Mouse (Mus musculus) forebrain, embryonic 14.5 days (tissue): ENCODE data around the gene Lrguk. TPM values are rescaled to one million over a fixed set of nuclear protein-coding genes. Genes with fewer than 3 reads are reported as not detected.
A peak's percentile ranks its signal among the peaks of the same experiment; 100 is the strongest.

Experiments
- ATAC-seq: fragments of 200-750 bp; cut with Nextera tagmentation; 2 replicates; pipeline ENCODE4 v1.8.0; 2017; ENCODE audit warnings: mild to moderate bottlenecking, moderate library complexity
- DNase-seq: peaks from one replicate; pipeline ENCODE4 v3.0.0-alpha.2; 2015; ENCODE audit warnings: low spot score
- H3K27ac ChIP-seq: fragments of 300-500 bp; sonication (generic); 2 replicates; pipeline ENCODE4 v1.5.1; 2014; ENCODE audit warnings: low read depth, mild to moderate bottlenecking, control low read depth, low read length, moderate library complexity
- H3K27me3 ChIP-seq: fragments of 300-500 bp; sonication (generic); replicated peaks from 2 replicates; pipeline ENCODE4 v1.6.1; 2014; ENCODE audit warnings: low read length, control low read depth, mixed read lengths; ENCODE audit not compliant: control insufficient read depth, insufficient read depth
- H3K36me3 ChIP-seq: fragments of 300-500 bp; sonication (generic); 2 replicates; pipeline ENCODE4 v1.6.1; 2014; ENCODE audit warnings: low read length, control low read depth; ENCODE audit not compliant: control insufficient read depth, insufficient read depth
- H3K4me1 ChIP-seq: fragments of 300-500 bp; sonication (generic); 2 replicates; pipeline ENCODE4 v1.6.1; 2014; ENCODE audit warnings: antibody characterized with exemption, low read length, control low read depth; ENCODE audit not compliant: control insufficient read depth, insufficient read depth
- H3K4me2 ChIP-seq: fragments of 300-500 bp; sonication (generic); 2 replicates; pipeline ENCODE4 v1.6.1; 2014; ENCODE audit warnings: mild to moderate bottlenecking, control low read depth, low read length
- H3K4me3 ChIP-seq: fragments of 300-500 bp; sonication (generic); 2 replicates; pipeline ENCODE4 v1.5.1; 2014; ENCODE audit warnings: low read depth, low read length, control low read depth
- H3K9ac ChIP-seq: fragments of 300-500 bp; sonication (generic); 2 replicates; pipeline ENCODE4 v1.6.1; 2014; ENCODE audit warnings: mild to moderate bottlenecking, low read length, control low read depth, moderate library complexity
- H3K9me3 ChIP-seq: fragments of 300-500 bp; sonication (generic); replicated peaks from 2 replicates; pipeline ENCODE4 v1.6.1; 2016; ENCODE audit warnings: low read length, control low read depth, mixed read lengths; ENCODE audit not compliant: control insufficient read depth
- WGBS: fragments of 180-500 bp; shearing (Covaris S2); extraction: QIAGEN DNeasy Blood & Tissue Kit; methylation state at CpG from one replicate; pipeline ENCODE4 v1.1.7; 2014; 5-methylcytosine and 5-hydroxymethylcytosine counted together
- polyA plus RNA-seq: library from polyadenylated mRNA; unstranded; fragments of >200 nt; fragmentation: Nextera tagmentation; extraction: Ambion mirVana; gene quantifications from 2 replicates; pipeline ENCODE4 v1.2.1, GENCODE M21; 2014

The Lrguk gene
- polyA plus RNA-seq, 1 experiment from 2014 or later, result 1.0 TPM

- WGBS, result 76% methylated on average over 5 of the region's 5 CpGs
- ATAC-seq (no peak), DNase-seq (peak; percentile 14)
- H3K4me1 ChIP-seq, result peaks cover 8% of the 10 kb centered on the region; the same call in 1 of the 2 replicates
- no peaks in the 10 kb centered on the region for H3K36me3 ChIP-seq
- H3K9me3 ChIP-seq, result no peaks in the 10 kb centered on the region
- H3K4me3 ChIP-seq, result no peak overlapping the region
- H3K9ac ChIP-seq, result no peak overlapping the region
- no peaks in the 10 kb centered on the region for H3K27me3 ChIP-seq
- no peak overlapping the region for H3K27ac ChIP-seq
- H3K4me2 ChIP-seq, result no peak overlapping the region
Observed at GRCm38 (mm10) chr6:34083471-34083870, 54.2 kb downstream of the Lrguk start.

GRCm38 (mm10) chr6:34087701-34088100 is 58.5 kb downstream of the Lrguk start:
- Histone ChIP-seq H3K4me2 (no peak overlapping the region), H3K4me3 (no peak overlapping the region), H3K9ac (no peak overlapping the region), H3K36me3 (no peaks in the 10 kb centered on the region), H3K9me3 (no peaks in the 10 kb centered on the region), H3K27ac (no peak overlapping the region), H3K27me3 (no peaks in the 10 kb centered on the region), H3K4me1 (peaks cover 8% of the 10 kb centered on the region; the same call in 1 of the 2 replicates)
- DNase-seq, result no peak
- ATAC-seq, result no peak
- 94% methylated on average over 4 of the region's 4 CpGs for WGBS

- H3K9ac ChIP-seq, result no peak overlapping the region
- ATAC-seq (no peak), DNase-seq (no peak)
- no peak overlapping the region for H3K27ac ChIP-seq
- 85% methylated on average over 3 of the region's 3 CpGs for WGBS
- no peaks in the 10 kb centered on the region for H3K36me3 ChIP-seq
- H3K4me2 ChIP-seq, result no peak overlapping the region
- H3K9me3 ChIP-seq, result no peaks in the 10 kb centered on the region
- H3K4me1 ChIP-seq, result peaks cover 5% of the 10 kb centered on the region; the same call in 1 of the 2 replicates
- no peak overlapping the region for H3K4me3 ChIP-seq
- no peaks in the 10 kb centered on the region for H3K27me3 ChIP-seq
Observed at GRCm38 (mm10) chr6:34088986-34089385, 59.7 kb downstream of the Lrguk start.

- Histone ChIP-seq H3K4me1 (no peaks in the 10 kb centered on the region), H3K36me3 (no peaks in the 10 kb centered on the region), H3K27ac (no peak overlapping the region), H3K4me3 (no peak overlapping the region), H3K9ac (no peak overlapping the region), H3K9me3 (no peaks in the 10 kb centered on the region), H3K27me3 (no peaks in the 10 kb centered on the region), H3K4me2 (no peak overlapping the region)
- ATAC-seq, result no peak
- DNase-seq, result no peak
- 69% methylated on average over 3 of the region's 3 CpGs for WGBS
Observed at GRCm38 (mm10) chr6:34091537-34091936, 62.3 kb downstream of the Lrguk start.

GRCm38 (mm10) chr6:34096274-34096673 is 67.0 kb downstream of the Lrguk start:
- DNase-seq (no peak), ATAC-seq (no peak)
- no peak overlapping the region for H3K27ac ChIP-seq
- no peak overlapping the region for H3K4me2 ChIP-seq
- no peak overlapping the region for H3K9ac ChIP-seq
- H3K27me3 ChIP-seq, result no peaks in the 10 kb centered on the region
- no peak overlapping the region for H3K4me3 ChIP-seq
- no peaks in the 10 kb centered on the region for H3K36me3 ChIP-seq
- WGBS, result 95% methylated on average over 6 of the region's 6 CpGs
- no peaks in the 10 kb centered on the region for H3K4me1 ChIP-seq
- H3K9me3 ChIP-seq, result no peaks in the 10 kb centered on the region

GRCm38 (mm10) chr6:34096905-34097304 is 67.7 kb downstream of the Lrguk start:
- H3K4me2 ChIP-seq, result no peak overlapping the region
- H3K4me1 ChIP-seq, result no peaks in the 10 kb centered on the region
- H3K9me3 ChIP-seq, result no peaks in the 10 kb centered on the region
- H3K27ac ChIP-seq, result no peak overlapping the region
- H3K9ac ChIP-seq, result no peak overlapping the region
- H3K27me3 ChIP-seq, result no peaks in the 10 kb centered on the region
- DNase-seq (no peak), ATAC-seq (no peak)
- no peak overlapping the region for H3K4me3 ChIP-seq
- 85% methylated on average over 4 of the region's 4 CpGs for WGBS
- H3K36me3 ChIP-seq, result no peaks in the 10 kb centered on the region

- Histone ChIP-seq H3K4me1 (no peaks in the 10 kb centered on the region), H3K9ac (no peak overlapping the region), H3K36me3 (no peaks in the 10 kb centered on the region), H3K9me3 (no peaks in the 10 kb centered on the region), H3K4me3 (no peak overlapping the region), H3K27ac (no peak overlapping the region), H3K27me3 (no peaks in the 10 kb centered on the region), H3K4me2 (no peak overlapping the region)
- 86% methylated on average over 6 of the region's 6 CpGs for WGBS
- ATAC-seq (no peak), DNase-seq (no peak)
Observed at GRCm38 (mm10) chr6:34099725-34100124, 70.5 kb downstream of the Lrguk start.

GRCm38 (mm10) chr6:34101531-34102396 is 72.5 kb downstream of the Lrguk start:
- no peaks in the 10 kb centered on the region for H3K4me1 ChIP-seq
- H3K27ac ChIP-seq, result no peak overlapping the region
- H3K36me3 ChIP-seq, result no peaks in the 10 kb centered on the region
- no peak overlapping the region for H3K4me3 ChIP-seq
- H3K9me3 ChIP-seq, result no peaks in the 10 kb centered on the region
- H3K27me3 ChIP-seq, result no peaks in the 10 kb centered on the region
- no peak overlapping the region for H3K4me2 ChIP-seq
- 94% methylated on average over 15 of the region's 15 CpGs for WGBS
- H3K9ac ChIP-seq, result no peak overlapping the region
- ATAC-seq, result no peak
- DNase-seq, result no peak

GRCm38 (mm10) chr6:34103251-34103920 is 74.1 kb downstream of the Lrguk start:
- no peaks in the 10 kb centered on the region for H3K4me1 ChIP-seq
- no peak overlapping the region for H3K9ac ChIP-seq
- no peak overlapping the region for H3K4me2 ChIP-seq
- no peaks in the 10 kb centered on the region for H3K36me3 ChIP-seq
- no peak for DNase-seq
- no peak for ATAC-seq
- WGBS, result 93% methylated on average over 17 of the region's 17 CpGs
- H3K4me3 ChIP-seq, result no peak overlapping the region
- H3K27me3 ChIP-seq, result no peaks in the 10 kb centered on the region
- no peak overlapping the region for H3K27ac ChIP-seq
- H3K9me3 ChIP-seq, result no peaks in the 10 kb centered on the region
